25 mouse cellular contexts compared by ENCODE assay signal in genomic region chr4:105332081-105332480, GRCm38 (mm10).
A peak's percentile ranks its signal among the peaks of the same experiment; 100 is the strongest.
DNase-seq lines count a peak whose midpoint lies in the region; ATAC-seq and TF ChIP-seq lines count a peak whose summit lies in the region.
"Had no signal": no experiment of that assay in that cellular context is flagged by ENCODE, and none has a peak within 500 bp of the region (broad histone marks: within the 10 kb centered on the region; RNA-seq: fewer than 3 reads in every experiment).

No protein-coding gene starts in this region.

- H3K4me1 ChIP-seq in cerebellum, adult 2 months (ENCODE audit: control insufficient read depth, insufficient read depth, low read length), result no peaks in the 10 kb centered on the region; the same call in 1 of the 2 replicates
- H3K4me1 ChIP-seq in midbrain, embryonic 11.5 days (ENCODE audit: control insufficient read depth, insufficient read depth, low read length), result no peaks in the 10 kb centered on the region
- no peaks in the 10 kb centered on the region for H3K4me1 ChIP-seq in midbrain, embryonic 13.5 days (replicated peaks)
- H3K4me1 ChIP-seq: embryonic facial prominence, embryonic 12.5 days had no signal

- no peaks in the 10 kb centered on the region for H3K9me3 ChIP-seq in midbrain, embryonic 11.5 days (ENCODE audit: control insufficient read depth, low read length)
- no peaks in the 10 kb centered on the region for H3K9me3 ChIP-seq in midbrain, embryonic 13.5 days
- H3K9me3 ChIP-seq: embryonic facial prominence, embryonic 12.5 days; embryonic facial prominence, embryonic 15.5 days; forebrain, embryonic 13.5 days; heart, embryonic 10.5 days; heart, embryonic 13.5 days had no signal

- no peak overlapping the region for H3K9ac ChIP-seq in midbrain, embryonic 11.5 days (ENCODE audit: low read length)
- no peak overlapping the region for H3K9ac ChIP-seq in midbrain, embryonic 13.5 days (replicated peaks)
- H3K9ac ChIP-seq: embryonic facial prominence, embryonic 12.5 days; embryonic facial prominence, embryonic 15.5 days; forebrain, embryonic 13.5 days; heart, embryonic 13.5 days; hindbrain, embryonic 14.5 days had no signal

- peak; percentile 21 to 23 for DNase-seq in cerebellum, adult 2 months
- DNase-seq in cerebellum, adult 9-11 months, result no peak
- DNase-seq in cerebellum, postnatal 25 days, result peak; percentile 26 to 34
- no peak for DNase-seq in cerebellum, adult 8-10 months
- peak; percentile 59 for DNase-seq in midbrain, embryonic 11.5 days (ENCODE audit: low spot score, missing footprints)
- DNase-seq: adrenal gland, adult 8-10 months; cerebellum, adult 9-10 months; gastrocnemius, postnatal 10 days; gastrocnemius, postnatal 36 days; heart, adult 2 months; heart, postnatal 14 days; heart, postnatal 4 days; kidney, adult 18-20 months had no signal

- no peaks in the 10 kb centered on the region for H3K36me3 ChIP-seq in midbrain, embryonic 11.5 days (ENCODE audit: control insufficient read depth, insufficient read depth, low read length)
- H3K36me3 ChIP-seq in midbrain, embryonic 13.5 days, result no peaks in the 10 kb centered on the region
- H3K36me3 ChIP-seq: embryonic facial prominence, embryonic 12.5 days; embryonic facial prominence, embryonic 15.5 days; heart, embryonic 10.5 days; heart, embryonic 13.5 days had no signal

- H3K27me3 ChIP-seq in cerebellum, adult 2 months (ENCODE audit: control insufficient read depth, insufficient read depth, low read length), result no peaks in the 10 kb centered on the region; the same call in 1 of the 2 replicates
- no peaks in the 10 kb centered on the region for H3K27me3 ChIP-seq in midbrain, embryonic 11.5 days (ENCODE audit: control insufficient read depth, insufficient read depth, low read length)
- H3K27me3 ChIP-seq in midbrain, embryonic 13.5 days, result no peaks in the 10 kb centered on the region
- H3K27me3 ChIP-seq: embryonic facial prominence, embryonic 12.5 days; embryonic facial prominence, embryonic 15.5 days; forebrain, embryonic 13.5 days; heart, embryonic 13.5 days had no signal

- H3K27ac ChIP-seq in cerebellum, adult 2 months (ENCODE audit: insufficient read depth, low read length), result no peak overlapping the region
- no peak overlapping the region for H3K27ac ChIP-seq in midbrain, embryonic 11.5 days (ENCODE audit: low read depth, low read length)
- H3K27ac ChIP-seq in midbrain, embryonic 13.5 days, result no peak overlapping the region
- H3K27ac ChIP-seq: embryonic facial prominence, embryonic 12.5 days; embryonic facial prominence, embryonic 15.5 days; forebrain, embryonic 13.5 days; heart, adult 2 months; heart, embryonic 10.5 days; heart, embryonic 13.5 days; hindbrain, embryonic 14.5 days; hindbrain, postnatal 0 days had no signal

- H3K4me3 ChIP-seq in cerebellum, adult 2 months (replicated peaks; ENCODE audit: insufficient read depth, low read depth, low read length), result no peak overlapping the region
- H3K4me3 ChIP-seq in midbrain, embryonic 11.5 days (ENCODE audit: low read depth, low read length), result no peak overlapping the region
- H3K4me3 ChIP-seq in midbrain, embryonic 13.5 days (replicated peaks), result no peak overlapping the region
- H3K4me3 ChIP-seq: embryonic facial prominence, embryonic 12.5 days; embryonic facial prominence, embryonic 15.5 days; forebrain, embryonic 13.5 days; heart, adult 2 months; heart, embryonic 10.5 days; heart, embryonic 13.5 days had no signal

- no peak for TF ChIP-seq POLR2A in cerebellum, adult 2 months (IDR thresholded peaks at IDR 0.05; ENCODE audit: borderline replicate concordance, insufficient read depth, low read length)

- 44% methylated on average over 10 of the region's 10 CpGs for WGBS in cerebellum, adult 2 months
- WGBS in midbrain, embryonic 11.5 days, result 91% methylated on average over 10 of the region's 10 CpGs
- WGBS in midbrain, embryonic 13.5 days, result 92% methylated on average over 10 of the region's 10 CpGs

- H3K4me2 ChIP-seq in midbrain, embryonic 11.5 days, result no peak overlapping the region
- no peak overlapping the region for H3K4me2 ChIP-seq in midbrain, embryonic 13.5 days (replicated peaks)
- H3K4me2 ChIP-seq: embryonic facial prominence, embryonic 12.5 days; embryonic facial prominence, embryonic 15.5 days; forebrain, embryonic 13.5 days; heart, embryonic 13.5 days; hindbrain, embryonic 14.5 days had no signal

- no peak for TF ChIP-seq CTCF in cerebellum, adult 2 months (IDR thresholded peaks at IDR 0.05; ENCODE audit: borderline replicate concordance, insufficient read depth, low read depth, low read length)

- no peak for ATAC-seq in midbrain, embryonic 11.5 days (ENCODE audit: low FRiP score)
- ATAC-seq in midbrain, embryonic 13.5 days, result no peak
- ATAC-seq: CD4-positive, CD25-positive, alpha-beta regulatory T cell, adult 4 months; forebrain, embryonic 13.5 days; forebrain, embryonic 16.5 days; hindbrain, postnatal 0 days; inflammation-experienced regulatory T-cells, adult 6 months; intestine, embryonic 16.5 days had no signal

Comparison
In these comparisons a context has a peak if more than half of its experiments do, and no peak if none do; other contexts are left out.
1. DNase-seq: peak in cerebellum, adult 2 months (2 of 2), cerebellum, postnatal 25 days (2 of 2) and midbrain, embryonic 11.5 days (single experiment); none in cerebellum, adult 9-11 months (single experiment) and cerebellum, adult 8-10 months (single experiment).